Mouse (Mus musculus): ENCODE data around the gene Scamp3.
"Not testable (repeated sequence)": the region's sequence is repeated elsewhere in the genome, so short reads cannot be mapped to it uniquely, and the experiment has no call there.

Scamp3 gene

DNA sequence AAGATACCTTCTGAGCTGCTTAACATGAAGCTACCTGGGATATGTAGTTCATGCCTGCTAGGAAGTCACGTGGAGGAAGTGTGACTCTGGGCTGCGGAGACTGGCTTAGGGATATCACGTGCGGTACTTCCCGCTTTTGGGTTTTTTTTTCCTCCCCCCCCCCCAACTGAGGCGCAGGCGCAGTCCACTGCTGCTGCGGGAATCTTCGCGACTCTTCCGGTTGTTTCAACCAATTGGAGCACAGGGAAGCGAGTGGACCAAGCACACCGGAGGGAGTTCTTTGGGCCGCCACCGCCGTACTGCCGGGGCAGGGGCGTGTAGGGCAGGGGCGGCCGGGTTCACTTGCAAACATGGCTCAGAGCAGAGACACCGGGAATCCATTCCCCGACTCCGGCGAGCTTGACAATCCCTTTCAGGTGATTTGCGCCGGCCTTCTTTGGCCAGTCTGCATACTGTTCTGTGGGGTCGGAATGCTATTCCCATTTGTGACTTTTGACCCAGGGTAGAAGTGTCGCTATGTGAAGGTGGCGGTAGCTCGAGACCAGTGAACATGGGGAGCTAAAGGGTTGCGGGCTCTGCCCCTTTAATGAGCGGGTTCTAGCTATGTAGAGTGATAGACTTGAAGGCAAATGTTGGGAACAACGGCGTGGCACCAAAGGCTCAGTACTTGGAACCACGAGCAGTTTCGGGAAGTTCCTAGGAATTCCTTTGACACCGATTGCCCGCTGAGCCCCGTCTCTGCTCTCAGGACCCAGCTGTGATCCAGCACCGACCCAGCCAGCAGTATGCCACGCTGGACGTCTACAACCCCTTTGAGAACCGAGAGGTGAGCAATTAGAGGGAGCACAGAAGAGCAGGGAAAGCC is at the start of gene Scamp3:
Gene Scamp3, plus strand, starts transcription at position 232 of the 865 bp plus-strand sequence.
- in situ Hi-C loops (cut with MboI, MseI), result loop anchor here (25.0 kb wide), 1 partner anchor 885 kb away; the partner anchor contains the start of genes 4933434E20Rik, Tpm3 and Ubap2l

DNA sequence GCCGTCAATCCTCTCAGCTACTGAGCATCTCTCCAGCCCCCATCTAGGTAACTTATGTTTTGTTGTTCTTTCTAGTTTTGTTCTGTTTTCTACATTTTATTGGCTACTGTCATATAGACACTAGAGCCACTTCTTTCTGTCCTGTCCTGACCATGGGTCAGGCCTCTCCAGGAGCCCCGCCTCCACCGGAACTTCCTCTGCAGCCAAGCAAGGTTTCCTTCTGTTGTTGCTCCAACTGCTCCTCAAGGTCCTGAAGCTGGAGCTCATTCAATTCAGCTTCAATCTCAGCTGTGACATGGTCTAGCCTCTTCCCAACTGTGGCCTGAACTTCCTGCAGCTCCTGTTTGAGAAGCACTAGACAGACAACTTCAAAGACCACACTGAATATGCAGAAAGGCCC is 47.4 kb upstream of the Scamp3 start:
- in situ Hi-C loops (cut with MboI, MseI), result no loop called here

DNA sequence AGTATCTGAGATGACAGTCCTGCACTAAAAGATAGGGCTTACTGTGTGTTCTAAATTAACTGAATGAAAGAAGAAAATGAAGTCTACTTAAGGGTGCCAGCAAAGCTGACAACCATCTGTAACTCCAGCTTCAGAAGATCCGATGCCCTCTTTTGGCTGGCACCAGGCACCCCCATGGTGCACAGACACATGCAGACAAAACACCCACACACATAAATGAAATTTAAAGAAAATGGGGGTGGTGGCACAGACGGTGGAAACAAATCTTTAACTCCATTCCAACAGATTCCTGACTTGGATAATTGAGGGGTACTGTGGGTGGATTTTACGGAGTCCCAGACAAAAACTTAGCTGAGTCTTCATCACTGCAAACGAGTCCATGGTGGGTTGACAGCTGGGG is 45.5 kb upstream of the Scamp3 start:
- in situ Hi-C loops (cut with MboI, MseI), result no loop called here

DNA sequence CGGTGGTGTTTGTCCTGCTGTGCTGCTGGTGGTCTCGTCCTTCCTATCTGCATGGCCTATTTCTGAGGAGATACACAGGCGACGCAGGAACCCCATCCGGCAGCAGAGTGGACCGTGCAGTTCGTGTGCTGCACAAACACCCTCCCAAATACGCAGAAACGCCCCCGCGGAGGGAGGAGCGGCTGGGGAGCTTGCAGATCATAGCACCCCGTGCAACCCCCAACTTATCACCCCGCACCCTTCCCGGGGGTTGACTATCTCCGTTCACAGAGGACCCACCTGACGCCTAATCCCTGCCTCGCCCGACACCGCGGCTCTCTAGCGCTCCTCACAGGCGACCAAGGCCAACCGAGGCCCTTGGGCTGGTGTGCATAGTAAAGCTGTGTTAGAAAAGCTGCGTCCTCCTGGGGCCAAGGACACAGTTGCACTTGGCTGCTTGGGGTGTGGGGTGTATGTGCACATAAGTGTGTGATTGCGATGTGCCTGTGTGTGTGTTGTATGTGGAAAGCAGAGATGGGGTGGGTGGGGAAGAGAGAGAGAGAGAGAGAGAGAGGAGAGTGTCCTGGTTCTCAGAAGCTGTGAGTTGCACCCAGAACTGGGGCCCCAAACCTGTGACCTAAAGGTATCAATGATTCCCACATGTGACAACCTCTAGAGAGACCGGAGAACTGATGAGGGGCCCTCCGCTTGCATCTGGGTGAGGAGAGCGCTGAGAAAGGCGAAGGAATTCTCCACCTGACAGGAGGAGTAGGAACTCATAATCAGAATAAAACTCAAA is 44.8 kb upstream of the Scamp3 start:
- in situ Hi-C loops (cut with MboI, MseI), result no loop called here

DNA sequence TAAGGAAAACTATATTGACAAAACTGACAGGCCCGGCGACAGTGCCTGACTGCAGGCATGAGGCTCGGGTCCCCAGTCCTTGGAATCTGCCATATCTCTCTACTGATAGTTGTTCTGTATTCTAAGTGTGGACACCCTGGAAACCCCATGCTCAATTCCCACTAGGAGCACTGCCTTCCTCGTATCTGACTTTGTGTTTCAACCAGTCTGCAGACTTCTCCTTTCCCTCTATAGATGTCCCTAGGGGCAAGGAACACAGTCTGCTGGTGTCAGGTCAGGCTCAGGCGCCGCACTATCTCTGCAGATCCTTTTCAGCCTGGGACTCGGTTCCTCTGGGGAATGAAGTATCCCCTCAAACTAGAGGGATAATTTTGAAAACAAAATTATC is 44.2 kb upstream of the Scamp3 start:
- in situ Hi-C loops (cut with MboI, MseI), result no loop called here

DNA sequence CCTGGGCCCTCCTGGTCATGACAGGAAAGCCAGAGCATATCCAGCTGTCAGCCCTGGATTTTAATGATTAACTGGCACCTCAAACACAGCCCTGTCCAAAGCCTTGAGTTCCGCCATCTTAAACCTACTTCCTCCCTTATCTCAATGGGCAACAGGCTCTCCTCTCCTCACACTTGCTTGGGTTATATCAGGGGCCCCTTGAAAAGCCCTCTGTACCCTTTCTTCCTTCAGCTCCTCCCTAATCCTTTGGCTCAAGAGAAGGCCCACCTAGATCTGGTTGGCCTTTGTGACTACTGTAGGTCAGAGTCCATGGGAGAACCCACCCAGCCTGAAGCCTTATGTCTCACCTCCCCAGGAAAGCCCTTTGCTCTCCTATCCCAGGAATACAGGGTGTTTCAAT is 43.5 kb upstream of the Scamp3 start:
- in situ Hi-C loops (cut with MboI, MseI), result no loop called here

DNA sequence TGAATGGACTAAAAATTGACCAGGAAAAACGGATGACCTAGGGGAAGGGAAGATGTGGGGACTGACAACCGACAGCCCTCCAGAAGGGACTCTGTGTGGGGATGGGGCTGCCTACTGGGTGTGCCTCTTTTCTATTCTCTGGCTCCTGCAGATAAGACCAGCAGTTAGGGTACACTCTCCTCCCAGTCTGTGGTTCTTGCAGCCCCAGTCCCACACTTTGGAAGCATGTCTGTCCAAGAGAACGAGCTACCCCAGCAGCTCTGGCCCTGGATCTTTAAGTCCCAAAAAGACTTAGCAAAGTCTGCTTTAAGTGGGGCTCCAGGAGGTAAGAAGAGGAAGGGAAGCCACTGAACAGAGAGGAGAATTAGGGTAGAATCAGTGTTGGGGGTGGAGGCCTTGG is 41.3 kb upstream of the Scamp3 start, which contains the start of gene Pklr:
Gene Pklr, plus strand, starts transcription at position 185 of the 400 bp plus-strand sequence.
- in situ Hi-C loops (cut with MboI, MseI), result no loop called here

DNA sequence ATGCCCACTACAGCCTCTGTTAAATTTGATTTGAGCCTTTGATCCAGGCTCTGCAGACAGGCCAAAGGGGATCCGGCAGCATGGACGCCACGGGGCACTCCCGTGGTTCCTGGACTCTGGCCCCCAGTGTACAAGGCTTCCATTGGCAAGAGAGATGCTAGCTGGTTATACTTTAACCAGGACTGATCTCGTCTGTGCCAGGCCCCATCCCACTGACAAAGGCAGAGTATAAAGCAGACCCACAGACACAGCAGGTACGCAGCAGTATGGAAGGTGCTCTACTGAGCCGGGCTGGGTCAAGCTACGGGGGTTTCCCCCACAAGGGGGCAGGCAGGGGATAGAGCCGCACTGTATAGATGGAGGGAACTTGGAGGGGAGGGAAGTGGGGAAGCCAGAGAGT is 40.9 kb upstream of the Scamp3 start:
- in situ Hi-C loops (cut with MboI, MseI), result no loop called here

DNA sequence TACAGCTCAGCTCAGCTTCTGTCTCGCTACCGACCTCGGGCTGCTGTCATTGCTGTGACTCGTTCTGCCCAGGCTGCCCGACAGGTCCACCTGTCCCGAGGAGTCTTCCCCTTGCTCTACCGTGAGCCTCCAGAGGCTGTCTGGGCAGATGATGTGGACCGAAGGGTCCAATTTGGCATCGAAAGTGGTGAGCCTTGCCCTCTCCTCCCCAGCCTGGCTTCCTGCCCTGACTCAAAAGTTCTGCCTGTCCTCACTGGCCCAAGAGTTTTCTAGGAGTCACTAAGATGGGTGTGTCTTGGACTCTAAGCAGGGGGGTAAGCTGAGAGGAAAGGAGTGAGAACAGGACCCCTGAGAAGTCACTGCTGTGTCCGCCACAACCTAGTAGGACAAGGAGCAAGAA is 32.5 kb upstream of the Scamp3 start:
- in situ Hi-C loops (cut with MboI, MseI), result loop anchor here (5.0 kb wide), 1 partner anchor 88 kb away; no protein-coding TSS in a partner anchor

DNA sequence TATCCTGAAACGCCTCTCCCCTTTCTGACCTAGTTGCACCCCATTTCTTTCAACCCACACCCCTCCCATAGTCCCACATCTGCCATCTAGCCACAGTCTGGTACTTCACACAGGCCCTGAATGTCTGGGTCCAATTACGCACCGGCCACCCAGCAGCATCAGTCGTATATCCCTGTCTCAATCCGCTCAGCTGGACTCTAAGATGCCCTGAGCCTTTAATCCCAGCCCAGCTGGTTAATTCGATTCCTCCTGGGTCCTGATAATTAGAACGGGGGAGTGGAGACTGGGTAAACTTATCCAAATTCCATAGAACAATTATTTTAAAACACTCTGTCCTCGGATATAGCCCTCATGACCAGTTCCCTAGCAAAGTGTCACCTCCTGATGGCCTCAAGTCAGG is 31.7 kb upstream of the Scamp3 start:
- in situ Hi-C loops (cut with MboI, MseI), result no loop called here

DNA sequence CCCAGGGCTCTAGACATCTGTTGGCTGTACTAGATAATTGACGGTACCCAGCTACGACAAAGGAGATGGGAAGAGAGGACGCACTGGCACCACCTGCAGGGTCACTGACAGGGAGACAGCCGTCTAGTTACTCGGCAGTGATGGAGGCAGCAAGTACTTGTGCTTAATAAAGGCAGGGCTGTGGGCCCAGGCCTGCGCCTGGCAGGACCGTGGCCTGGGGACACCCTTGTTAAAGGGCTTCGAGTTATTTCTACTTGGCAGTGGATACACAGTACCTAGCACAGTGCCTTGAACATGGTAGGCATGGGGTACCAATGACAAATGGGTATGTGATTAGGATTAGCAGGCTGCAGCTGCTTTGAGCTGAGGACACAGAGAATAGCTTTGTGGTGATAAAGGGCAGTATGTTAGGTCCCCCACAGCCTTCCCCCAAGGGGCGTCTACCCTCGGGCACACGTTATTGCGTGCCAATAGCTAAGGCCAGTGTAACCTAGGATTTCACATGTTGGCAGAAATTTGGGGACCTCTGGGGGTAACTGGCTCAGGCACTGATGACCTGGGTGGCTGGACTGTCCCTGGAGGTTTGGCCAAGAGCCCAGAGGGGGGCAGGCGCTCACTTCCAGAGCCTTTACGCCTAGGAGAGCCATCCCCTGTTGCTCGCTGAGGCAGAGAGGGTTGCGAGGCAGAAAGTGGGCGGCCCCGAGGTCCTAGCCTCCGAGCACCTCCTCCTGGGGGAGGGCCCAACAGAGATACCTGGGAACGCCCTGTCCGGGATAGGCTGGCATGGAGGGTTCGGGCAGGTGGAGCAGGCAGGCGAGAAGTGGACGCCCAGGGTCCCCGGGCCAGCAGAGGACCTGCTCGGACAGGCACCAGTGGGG is 29.9 kb upstream of the Scamp3 start:
- in situ Hi-C loops (cut with MboI, MseI), result no loop called here

DNA sequence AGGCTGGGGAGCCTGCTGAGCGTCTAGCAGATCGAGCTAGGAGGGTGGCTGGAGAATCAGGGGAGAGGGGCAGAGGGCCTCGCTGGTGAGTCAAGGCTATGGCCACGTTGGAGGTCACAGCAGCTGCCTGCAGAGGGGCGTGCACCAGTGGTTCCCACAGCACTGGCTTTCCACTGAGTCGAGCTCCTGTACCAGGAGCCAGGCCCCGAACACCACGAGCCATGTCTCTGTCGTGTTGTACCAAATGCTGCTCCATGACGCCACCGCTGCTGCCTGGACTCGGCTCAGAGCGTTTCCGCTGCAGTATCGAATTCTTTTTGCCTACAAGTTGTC is 29.3 kb upstream of the Scamp3 start:
- in situ Hi-C loops (cut with MboI, MseI), result no loop called here

DNA sequence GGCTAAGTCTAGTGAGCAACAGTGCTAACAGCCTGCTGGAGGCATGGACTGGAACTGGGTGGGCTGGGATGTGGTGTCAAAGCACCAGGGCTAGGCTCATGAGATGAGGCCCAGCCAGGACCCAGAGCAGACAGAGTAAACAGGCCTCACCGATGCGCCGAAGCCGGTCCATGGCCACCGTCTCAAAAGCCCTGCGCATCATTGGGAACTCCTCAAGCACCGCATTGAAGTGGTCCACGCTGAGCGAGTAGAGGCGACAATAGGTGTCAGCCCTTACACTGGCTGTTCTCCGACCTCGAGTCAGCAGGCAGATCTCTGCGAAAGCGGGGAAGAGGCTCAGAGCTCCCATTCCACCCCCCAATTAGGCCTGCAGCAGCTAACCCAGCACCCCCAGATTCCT is 28.7 kb upstream of the Scamp3 start:
- in situ Hi-C loops (cut with MboI, MseI), result no loop called here

DNA sequence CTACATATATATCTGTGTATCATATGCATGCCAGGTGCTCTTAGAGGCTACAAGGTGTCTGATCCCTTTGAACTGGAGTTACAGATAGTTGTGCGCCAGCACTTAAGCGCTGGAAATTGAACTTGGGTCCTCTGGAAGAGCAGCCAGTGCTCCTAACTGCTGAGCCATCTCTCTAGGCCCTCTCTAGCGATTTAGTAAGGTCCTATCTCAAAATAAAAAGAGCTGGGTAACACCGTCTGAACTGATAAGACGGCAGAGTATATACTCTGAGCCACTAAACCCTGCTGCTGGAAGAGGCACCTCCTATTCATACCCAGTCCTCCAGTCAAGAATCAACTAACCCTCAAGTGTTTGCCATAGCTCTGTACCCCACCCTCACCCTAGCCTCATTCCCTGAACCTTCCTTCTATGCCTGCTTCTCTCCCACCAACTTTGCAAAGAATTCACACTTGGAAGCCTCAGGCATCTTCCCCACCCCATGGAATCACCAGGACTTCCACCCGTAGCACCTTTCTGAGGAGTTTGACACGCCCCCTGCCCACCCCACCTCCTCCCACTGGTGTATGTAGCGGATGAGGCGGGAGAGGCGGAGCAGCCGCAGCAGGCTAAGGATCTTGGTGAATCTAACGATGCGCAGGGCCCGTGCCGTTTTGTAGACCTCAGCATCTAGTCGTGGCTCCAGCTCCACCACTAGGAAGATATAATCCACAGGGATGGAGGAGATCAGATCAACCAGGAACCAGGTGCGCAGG is 25.0 kb upstream of the Scamp3 start:
- in situ Hi-C loops (cut with MboI, MseI), result no loop called here

DNA sequence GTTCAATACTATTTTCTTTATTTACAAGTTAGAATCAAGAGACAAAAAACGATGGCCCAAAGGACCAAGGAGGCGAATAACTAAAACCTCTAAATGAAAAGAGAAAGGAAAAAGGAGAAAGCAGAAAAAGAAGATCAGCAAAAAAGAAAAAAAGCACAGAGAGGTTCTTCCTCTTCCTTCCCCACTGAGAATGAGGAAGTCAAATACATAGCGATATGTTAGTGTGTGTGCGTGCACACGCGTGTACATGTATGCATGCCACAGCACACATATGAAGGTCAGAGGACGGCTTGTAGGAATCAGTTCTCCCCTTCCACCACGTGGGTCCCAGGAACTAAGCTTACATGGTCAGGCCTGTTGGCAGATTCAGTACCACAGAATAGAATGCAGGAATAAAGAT is 20.3 kb upstream of the Scamp3 start:
- in situ Hi-C loops (cut with MboI, MseI), result no loop called here

DNA sequence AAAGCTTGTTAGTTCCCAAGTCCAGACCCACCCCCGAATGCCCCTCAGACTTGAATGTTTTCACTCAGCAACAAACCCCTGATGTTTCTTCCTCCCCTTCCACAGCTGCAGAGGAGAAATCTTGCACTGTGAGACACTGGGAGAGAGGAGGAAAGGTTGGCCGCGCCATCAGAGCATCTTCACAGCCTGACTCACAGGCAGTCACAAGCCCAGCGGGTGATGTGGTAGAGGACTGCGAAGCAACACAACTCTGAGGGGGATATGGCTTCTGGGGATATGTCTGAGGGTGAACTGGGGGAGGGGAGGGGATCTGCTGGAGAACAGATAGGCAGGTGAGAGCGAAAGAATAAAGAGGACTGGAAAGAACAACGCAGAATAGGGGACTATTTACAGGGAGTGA is 18.6 kb upstream of the Scamp3 start:
- in situ Hi-C loops (cut with MboI, MseI), result no loop called here

DNA sequence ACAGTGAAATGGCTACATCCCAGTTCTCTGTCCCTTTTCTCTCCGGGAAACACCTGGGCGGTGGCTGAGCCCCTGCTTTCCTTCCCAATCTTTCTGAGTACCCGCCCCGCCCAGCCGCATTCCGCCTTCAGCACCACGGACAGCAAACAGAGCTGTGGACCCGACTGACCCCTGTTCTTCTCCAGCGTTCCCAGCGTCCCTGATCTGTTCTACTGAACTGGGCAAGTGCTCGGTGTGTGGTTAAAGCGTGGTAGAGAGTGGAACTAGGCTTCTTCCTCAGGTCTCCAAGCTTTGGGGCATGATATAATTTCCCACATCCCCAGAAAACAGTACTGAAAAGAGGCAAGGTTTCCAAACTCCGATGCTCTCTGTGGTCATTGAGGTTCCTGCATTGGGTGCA is 18.1 kb upstream of the Scamp3 start:
- in situ Hi-C loops (cut with MboI, MseI), result no loop called here

DNA sequence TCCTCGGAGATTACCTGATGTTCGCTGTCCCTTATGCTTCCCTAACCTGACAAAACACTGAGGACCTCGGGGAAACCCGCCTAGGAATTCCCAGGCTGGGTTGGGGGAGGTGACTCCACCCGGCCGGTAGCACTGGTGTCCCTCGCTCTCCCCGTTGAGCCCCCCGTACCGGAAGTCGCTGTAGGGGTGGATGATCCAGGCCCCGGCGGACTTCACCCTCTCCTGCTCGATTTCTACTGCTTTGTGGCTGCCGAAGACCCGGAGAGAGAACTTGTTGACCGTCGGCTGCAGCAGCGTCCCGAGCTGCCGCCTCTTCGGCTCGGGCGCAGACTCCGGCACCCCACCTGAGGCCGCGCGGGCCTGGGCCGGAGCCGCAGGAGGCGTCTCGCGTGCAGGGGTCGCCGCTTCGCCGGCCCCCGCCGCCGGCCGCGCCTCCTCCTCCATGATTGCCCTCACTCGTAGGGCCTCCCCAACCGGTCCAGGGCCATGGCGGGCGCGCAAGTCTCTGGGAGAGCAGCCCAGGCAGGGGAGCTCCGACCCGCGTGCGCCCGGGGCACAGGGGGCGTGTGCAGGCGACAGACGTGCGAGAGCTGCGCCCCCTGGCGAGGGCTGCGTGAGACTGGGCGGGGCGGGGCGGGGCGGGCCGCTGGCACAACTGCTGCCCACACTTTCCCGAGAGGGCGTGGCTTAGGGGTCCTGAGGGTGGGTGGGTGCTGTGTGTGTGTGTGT is 17.5 kb upstream of the Scamp3 start, which contains the start of gene Hcn3:
Gene Hcn3, minus strand, starts transcription at position 581 of the 729 bp plus-strand sequence.
- in situ Hi-C loops (cut with MboI, MseI), result no loop called here

DNA sequence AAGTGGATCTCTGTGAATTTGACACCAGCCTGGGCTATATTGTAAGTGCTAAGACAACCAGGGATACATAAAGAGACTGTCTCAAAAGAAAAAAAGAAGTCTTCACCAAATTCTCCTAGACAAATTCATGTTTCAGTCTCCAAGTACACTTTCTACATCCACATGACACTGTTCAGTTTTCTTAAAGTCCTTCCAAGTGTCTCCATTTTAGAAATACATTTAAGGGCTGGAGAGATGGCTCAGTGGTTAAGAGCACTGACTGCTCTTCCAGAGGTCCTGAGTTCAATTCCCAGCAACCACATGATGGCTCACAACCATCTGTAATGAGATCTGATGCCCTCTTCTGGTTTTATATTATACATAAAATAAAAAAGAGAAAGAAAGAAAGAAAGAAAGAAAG is 16.1 kb upstream of the Scamp3 start:
- in situ Hi-C loops (cut with MboI, MseI), result not testable (repeated sequence)

DNA sequence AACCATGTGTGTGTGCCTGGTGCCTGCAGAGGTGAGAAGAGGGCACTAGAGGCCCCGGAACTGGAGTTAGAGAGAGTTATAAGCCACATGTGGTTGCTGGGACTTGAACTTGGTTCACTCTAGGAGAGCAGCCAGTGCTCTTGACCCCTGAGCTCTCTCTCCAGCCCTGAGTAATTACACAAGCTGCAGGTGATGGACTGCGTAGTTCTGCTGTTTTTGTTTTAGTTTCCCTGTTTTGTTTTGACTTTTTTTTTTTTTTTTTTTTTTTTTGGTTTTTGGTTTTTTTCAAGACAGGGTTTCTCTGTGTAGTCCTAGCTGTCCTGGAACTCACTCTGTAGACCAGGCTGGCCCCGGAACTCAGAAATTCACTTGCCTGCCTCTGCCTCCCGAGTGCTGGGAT is 15.5 kb upstream of the Scamp3 start:
- in situ Hi-C loops (cut with MboI, MseI), result no loop called here
